20 mouse cellular contexts compared by ENCODE assay signal in genomic region chr2:67797561-67797960, GRCm38 (mm10).
DNase-seq lines count a peak whose midpoint lies in the region; ATAC-seq and TF ChIP-seq lines count a peak whose summit lies in the region.
"Had no signal": no experiment of that assay in that cellular context is flagged by ENCODE, and none has a peak within 500 bp of the region (broad histone marks: within the 10 kb centered on the region; RNA-seq: fewer than 3 reads in every experiment).

No protein-coding gene starts in this region.

- no peak overlapping the region for H3K27ac ChIP-seq in hindbrain, postnatal 0 days
- H3K27ac ChIP-seq in hindbrain, embryonic 11.5 days (ENCODE audit: low read depth, low read length): no peak overlapping the region
- H3K27ac ChIP-seq: embryonic facial prominence, embryonic 13.5 days; embryonic facial prominence, embryonic 15.5 days; forebrain, embryonic 10.5 days; forebrain, embryonic 12.5 days had no signal

- WGBS in hindbrain, postnatal 0 days: 90% methylated on average over 4 of the region's 4 CpGs
- 80% methylated on average over 4 of the region's 4 CpGs for WGBS in hindbrain, embryonic 11.5 days

- no peak overlapping the region for H3K4me3 ChIP-seq in hindbrain, postnatal 0 days (ENCODE audit: low read length)
- no peak overlapping the region for H3K4me3 ChIP-seq in hindbrain, embryonic 11.5 days (ENCODE audit: low read depth, low read length)
- H3K4me3 ChIP-seq: embryonic facial prominence, embryonic 13.5 days; embryonic facial prominence, embryonic 15.5 days; erythroblast, embryonic 14.5 days; forebrain, embryonic 10.5 days; forebrain, embryonic 12.5 days had no signal

- no peaks in the 10 kb centered on the region for H3K27me3 ChIP-seq in hindbrain, postnatal 0 days (ENCODE audit: insufficient read depth, low read length)
- no peaks in the 10 kb centered on the region for H3K27me3 ChIP-seq in hindbrain, embryonic 11.5 days (ENCODE audit: control insufficient read depth, insufficient read depth, low read length)
- H3K27me3 ChIP-seq: embryonic facial prominence, embryonic 13.5 days; embryonic facial prominence, embryonic 15.5 days; forebrain, embryonic 12.5 days had no signal

- no peak overlapping the region for H3K9ac ChIP-seq in hindbrain, postnatal 0 days (replicated peaks; ENCODE audit: low read length)
- no peak overlapping the region for H3K9ac ChIP-seq in hindbrain, embryonic 11.5 days (ENCODE audit: low read depth, low read length)
- H3K9ac ChIP-seq: embryonic facial prominence, embryonic 13.5 days; embryonic facial prominence, embryonic 15.5 days; forebrain, embryonic 12.5 days had no signal

- no peaks in the 10 kb centered on the region for H3K36me3 ChIP-seq in hindbrain, postnatal 0 days (ENCODE audit: insufficient read depth, low read length)
- no peaks in the 10 kb centered on the region for H3K36me3 ChIP-seq in hindbrain, embryonic 11.5 days (ENCODE audit: control insufficient read depth, insufficient read depth, low read length)
- H3K36me3 ChIP-seq: embryonic facial prominence, embryonic 13.5 days; embryonic facial prominence, embryonic 15.5 days; forebrain, embryonic 10.5 days; forebrain, embryonic 12.5 days had no signal

- peak; percentile 67 for DNase-seq in adrenal gland, adult 2 months
- no peak for DNase-seq in adrenal gland, postnatal 4 days (ENCODE audit: low spot score in 2 of 2)
- peak; percentile 11 for DNase-seq in adrenal gland, postnatal 10 days
- peak; percentile 5 for DNase-seq in adrenal gland, postnatal 25 days
- no peak for DNase-seq in right cerebral cortex, postnatal 10 days (ENCODE audit: low spot score in 2 of 2)
- DNase-seq in hindbrain, postnatal 0 days (ENCODE audit: low spot score): no peak
- DNase-seq in hindbrain, embryonic 11.5 days (ENCODE audit: low spot score): no peak
- DNase-seq: cerebellum, adult 11-12 months; cerebellum, adult 8-10 months; cerebellum, adult 9-11 months; cerebellum, postnatal 14 days; cerebellum, postnatal 36 days; embryo, embryonic 11 days had no signal

- H3K4me1 ChIP-seq in hindbrain, postnatal 0 days (ENCODE audit: insufficient read depth, low read length): no peaks in the 10 kb centered on the region
- H3K4me1 ChIP-seq in hindbrain, embryonic 11.5 days (replicated peaks; ENCODE audit: control insufficient read depth, insufficient read depth, low read length): no peaks in the 10 kb centered on the region
- H3K4me1 ChIP-seq: embryonic facial prominence, embryonic 13.5 days; embryonic facial prominence, embryonic 15.5 days; forebrain, embryonic 10.5 days; forebrain, embryonic 12.5 days had no signal

- no peaks in the 10 kb centered on the region for H3K9me3 ChIP-seq in hindbrain, postnatal 0 days (ENCODE audit: low read length)
- no peaks in the 10 kb centered on the region for H3K9me3 ChIP-seq in hindbrain, embryonic 11.5 days (ENCODE audit: control insufficient read depth, low read length)
- H3K9me3 ChIP-seq: embryonic facial prominence, embryonic 13.5 days; embryonic facial prominence, embryonic 15.5 days; forebrain, embryonic 10.5 days; forebrain, embryonic 12.5 days had no signal

- no peak for TF ChIP-seq CTCF in hindbrain, postnatal 0 days (IDR thresholded peaks at IDR 0.05; ENCODE audit: low read depth)

- ATAC-seq in hindbrain, postnatal 0 days: no peak
- ATAC-seq in hindbrain, embryonic 11.5 days (ENCODE audit: low FRiP score): no peak
- ATAC-seq: forebrain, embryonic 14.5 days; forebrain, embryonic 16.5 days had no signal

- H3K4me2 ChIP-seq in hindbrain, postnatal 0 days (ENCODE audit: low read depth, low read length): no peak overlapping the region
- no peak overlapping the region for H3K4me2 ChIP-seq in hindbrain, embryonic 11.5 days (replicated peaks; ENCODE audit: low read depth, low read length)
- H3K4me2 ChIP-seq: embryonic facial prominence, embryonic 13.5 days; embryonic facial prominence, embryonic 15.5 days; forebrain, embryonic 12.5 days had no signal

Comparison
In these comparisons a context has a peak if more than half of its experiments do, and no peak if none do; other contexts are left out.
1. DNase-seq: peak in adrenal gland, adult 2 months (single experiment), adrenal gland, postnatal 10 days (single experiment) and adrenal gland, postnatal 25 days (single experiment); none in adrenal gland, postnatal 4 days (0 of 2), right cerebral cortex, postnatal 10 days (0 of 2), hindbrain, postnatal 0 days (single experiment) and hindbrain, embryonic 11.5 days (single experiment).